Mouse (Mus musculus): Measurements from ENCODE around the gene Slc9a1.

DNA sequence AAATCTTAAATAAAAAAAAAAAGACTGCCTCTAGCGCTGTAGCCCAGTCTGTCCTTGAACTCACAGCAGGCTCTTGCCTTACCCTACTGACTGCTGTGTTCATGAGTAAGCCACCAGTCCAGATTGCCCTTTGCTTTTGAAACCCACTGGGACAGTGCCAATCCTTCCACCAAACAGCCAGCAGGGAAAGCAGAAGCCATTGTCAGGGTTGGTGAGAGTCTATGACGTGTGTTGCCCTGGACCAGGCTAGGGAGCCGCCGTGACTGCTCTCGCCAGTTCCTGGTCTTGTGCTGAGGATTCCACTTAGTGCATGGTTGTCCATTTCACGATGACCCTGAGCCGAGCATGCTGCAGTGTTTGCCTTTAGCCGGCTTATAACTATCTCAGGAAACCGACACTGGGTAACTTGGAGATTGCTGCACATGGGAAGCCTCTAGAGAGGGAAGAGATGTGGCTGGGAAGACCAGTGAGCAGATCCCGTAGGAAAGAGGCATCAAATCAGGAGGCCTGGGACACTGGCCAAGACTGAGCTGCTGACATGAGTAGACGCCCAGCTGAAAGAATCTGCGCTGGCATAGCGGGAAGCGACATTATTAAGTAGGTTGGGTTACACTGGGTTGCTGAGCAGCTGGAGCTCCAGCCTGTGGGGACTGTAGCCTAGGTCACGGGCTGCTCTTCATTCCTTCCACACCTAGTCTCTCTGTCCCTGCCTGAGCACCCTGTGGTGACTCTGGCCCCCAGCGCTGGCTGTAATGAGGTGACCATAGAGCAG is 19.5 kb downstream of the Slc9a1 start:
- no peak for TF ChIP-seq POLR2A (IDR thresholded peaks at IDR 0.05; ENCODE audit: insufficient read depth, low read depth, low read length)
- TF ChIP-seq CTCF (IDR thresholded peaks at IDR 0.05), result no peak
- 0 out of 2 replicates have a peak, but pooled peaks have one; percentile 10 for TF ChIP-seq EP300 (IDR thresholded peaks at IDR 0.05; ENCODE audit: insufficient read depth, low read depth, low read length)
